Mouse (Mus musculus): ENCODE measurements around the gene Hnrnpl. TPM values are rescaled to one million over a fixed set of nuclear protein-coding genes. Genes with fewer than 3 reads are reported as not detected.

The Hnrnpl gene
- polyA plus RNA-seq, 1 experiment from 2014 or later = 185 TPM

DNA sequence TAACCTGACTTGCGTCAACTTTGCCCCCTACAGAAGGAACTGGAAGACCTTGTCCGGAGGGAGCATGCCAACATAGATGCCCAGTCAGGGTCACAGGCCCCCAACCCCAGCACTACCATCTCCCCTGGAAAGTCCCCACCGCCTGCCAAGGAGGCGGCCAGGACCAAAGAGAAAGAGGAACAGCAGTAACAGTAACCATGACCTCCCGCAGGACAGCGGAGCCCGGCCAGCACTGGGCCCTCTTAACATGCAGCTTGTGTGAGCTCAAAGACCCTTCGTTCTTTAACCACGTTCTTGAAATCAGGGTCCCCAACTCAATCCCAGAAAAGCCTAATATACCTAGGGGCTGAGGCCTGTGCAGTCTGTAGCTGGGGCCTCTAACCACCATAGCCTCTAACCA, 20.5 kb upstream of the Hnrnpl start:
- H3K9me3 ChIP-seq (ENCODE audit: control insufficient read depth, low read length) = no peaks in the 10 kb centered on the region
- no peak overlapping the region for H3K4me3 ChIP-seq (replicated peaks; ENCODE audit: low read length)
- no peak overlapping the region for H3K4me2 ChIP-seq (ENCODE audit: low read length)
- H3K9ac ChIP-seq (replicated peaks; ENCODE audit: low read depth, low read length) = no peak overlapping the region
- H3K36me3 ChIP-seq (ENCODE audit: control insufficient read depth, insufficient read depth) = peaks cover 2% of the 10 kb centered on the region; the same call in 1 of the 2 replicates
- no peaks in the 10 kb centered on the region for H3K4me1 ChIP-seq (replicated peaks; ENCODE audit: control insufficient read depth, insufficient read depth, low read length)
- no peaks in the 10 kb centered on the region for H3K27me3 ChIP-seq (replicated peaks; ENCODE audit: control insufficient read depth, insufficient read depth, low read length)
- ATAC-seq = no peak
- 92% methylated on average over 9 of the region's 9 CpGs for WGBS
- H3K27ac ChIP-seq (ENCODE audit: low read length) = no peak overlapping the region

DNA sequence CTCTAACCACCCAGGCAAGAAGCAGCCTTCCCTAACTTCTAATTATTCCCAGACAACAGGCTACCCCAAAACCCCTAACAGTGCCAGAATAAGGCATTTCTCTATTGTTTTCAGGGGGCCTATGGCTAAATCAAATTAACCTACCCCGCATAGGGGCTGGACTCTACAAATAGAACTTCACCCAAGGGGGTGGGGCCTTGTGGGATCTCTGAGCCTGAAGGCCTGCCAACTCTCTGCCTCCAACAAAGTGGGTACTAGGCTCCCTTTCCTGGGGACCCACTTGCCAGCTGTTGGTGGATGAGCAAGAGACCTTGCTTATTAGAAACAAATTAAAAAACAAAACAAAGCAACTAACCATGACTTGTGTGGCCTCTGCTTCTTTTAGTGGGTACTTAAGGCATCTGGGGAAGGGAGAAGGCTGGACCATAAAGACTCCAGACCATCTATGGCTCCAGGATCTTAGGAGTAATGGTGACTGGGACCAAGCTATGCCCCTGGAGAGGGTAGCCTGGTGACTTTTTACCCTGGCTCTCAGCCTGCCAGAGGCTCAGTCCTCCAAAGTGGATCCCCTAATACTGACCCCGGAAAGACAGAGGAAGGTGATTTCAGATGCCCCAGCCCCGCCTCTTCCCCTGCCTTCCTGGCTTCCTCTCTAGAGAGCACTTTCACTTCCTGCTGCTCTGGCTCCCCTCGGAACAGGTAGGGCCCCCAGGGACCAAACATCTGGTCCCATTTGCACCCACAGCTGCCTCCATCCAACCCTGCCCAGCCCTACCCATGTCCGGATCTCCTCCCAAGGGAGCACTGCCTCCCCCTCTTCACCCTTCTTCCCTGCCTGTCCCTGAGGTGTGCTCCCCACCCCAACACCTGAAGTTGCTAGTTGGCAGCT, 19.8 kb upstream of the Hnrnpl start, which contains the start of gene Rinl:
Gene Rinl, plus strand, starts transcription at position 663 of the 889 bp plus-strand sequence.
- Histone ChIP-seq H3K9me3 (ENCODE audit: control insufficient read depth, low read length) (no peaks in the 10 kb centered on the region), H3K27ac (ENCODE audit: low read length) (no peak within 1 kb of the TSS), H3K4me3 (replicated peaks; ENCODE audit: low read length) (no peak within 1 kb of the TSS), H3K36me3 (ENCODE audit: control insufficient read depth, insufficient read depth) (peaks cover 2% of the 10 kb centered on the region; the same call in 1 of the 2 replicates), H3K4me1 (replicated peaks; ENCODE audit: control insufficient read depth, insufficient read depth, low read length) (no peaks in the 10 kb centered on the region), H3K9ac (replicated peaks; ENCODE audit: low read depth, low read length) (no peak within 1 kb of the TSS), H3K4me2 (ENCODE audit: low read length) (no peak within 1 kb of the TSS), H3K27me3 (replicated peaks; ENCODE audit: control insufficient read depth, insufficient read depth, low read length) (no peaks in the 10 kb centered on the region)
- no peak for ATAC-seq
- WGBS = 83% methylated on average over 4 of the region's 5 CpGs

DNA sequence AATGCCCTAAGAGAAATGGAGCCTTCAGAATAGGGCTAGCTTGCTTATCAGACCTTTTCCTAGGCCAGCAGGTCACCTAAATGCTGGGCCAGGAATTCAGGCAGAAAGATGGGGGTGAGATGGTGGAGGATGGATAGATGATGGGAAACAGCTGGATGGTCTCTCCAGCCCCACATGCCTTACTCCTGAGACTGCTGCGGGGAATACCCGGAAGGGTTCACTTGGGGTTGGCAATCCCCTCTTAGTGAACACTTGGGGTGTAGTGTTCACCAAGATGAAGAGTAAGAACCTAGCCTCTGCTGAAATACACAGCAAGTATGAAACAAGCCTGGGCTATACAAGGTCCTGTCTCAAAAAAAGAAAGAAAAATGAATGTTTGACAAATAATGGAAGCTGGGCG, 19.1 kb upstream of the Hnrnpl start:
- Histone ChIP-seq H3K4me2 (ENCODE audit: low read length) (no peak overlapping the region), H3K9me3 (ENCODE audit: control insufficient read depth, low read length) (no peaks in the 10 kb centered on the region), H3K9ac (replicated peaks; ENCODE audit: low read depth, low read length) (no peak overlapping the region), H3K27ac (ENCODE audit: low read length) (no peak overlapping the region), H3K4me1 (replicated peaks; ENCODE audit: control insufficient read depth, insufficient read depth, low read length) (no peaks in the 10 kb centered on the region), H3K27me3 (replicated peaks; ENCODE audit: control insufficient read depth, insufficient read depth, low read length) (no peaks in the 10 kb centered on the region), H3K4me3 (replicated peaks; ENCODE audit: low read length) (no peak overlapping the region), H3K36me3 (ENCODE audit: control insufficient read depth, insufficient read depth) (peaks cover 2% of the 10 kb centered on the region; the same call in 1 of the 2 replicates)
- ATAC-seq = no peak
- WGBS = 89% methylated on average over 3 of the region's 3 CpGs

DNA sequence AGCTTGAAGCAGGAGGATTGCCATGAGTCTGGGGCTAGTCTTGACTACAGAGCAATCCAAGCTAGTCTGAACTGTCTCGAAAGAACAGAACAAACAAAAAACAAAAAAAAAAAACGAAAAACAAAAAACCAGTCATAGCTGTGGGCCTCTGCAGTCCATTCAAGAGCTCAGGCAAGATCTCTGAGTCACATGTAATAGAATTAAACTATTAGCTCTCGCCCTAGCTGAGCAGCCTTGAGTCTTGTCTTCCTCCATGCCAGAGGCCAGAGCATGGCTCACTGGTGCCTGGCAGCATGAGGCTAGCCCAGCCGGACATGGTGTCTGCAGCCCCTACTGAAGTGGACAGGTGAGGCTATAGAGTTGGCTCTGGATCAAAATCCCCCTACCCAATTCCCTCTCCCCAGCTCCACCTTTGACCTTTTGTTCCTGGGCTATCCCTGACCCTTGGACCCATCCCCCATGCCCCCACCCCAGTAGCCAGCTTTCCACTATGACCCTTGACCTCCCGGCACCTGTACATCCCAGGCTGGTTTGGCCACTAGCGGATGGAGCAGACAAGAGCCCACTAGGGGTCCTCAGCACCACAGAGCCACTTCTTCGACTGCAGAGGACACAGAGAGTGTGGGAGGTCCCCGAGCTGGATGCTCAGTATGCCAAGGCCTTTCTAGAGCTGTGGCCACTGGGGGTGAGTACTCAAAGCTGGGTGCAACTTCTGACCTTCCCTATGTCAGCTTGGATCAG, 18.1 kb upstream of the Hnrnpl start:
- Histone ChIP-seq H3K27me3 (replicated peaks; ENCODE audit: control insufficient read depth, insufficient read depth, low read length) (no peaks in the 10 kb centered on the region), H3K27ac (ENCODE audit: low read length) (no peak overlapping the region), H3K9me3 (ENCODE audit: control insufficient read depth, low read length) (no peaks in the 10 kb centered on the region), H3K9ac (replicated peaks; ENCODE audit: low read depth, low read length) (no peak overlapping the region), H3K4me3 (replicated peaks; ENCODE audit: low read length) (no peak overlapping the region), H3K4me2 (ENCODE audit: low read length) (no peak overlapping the region), H3K36me3 (ENCODE audit: control insufficient read depth, insufficient read depth) (peaks cover 2% of the 10 kb centered on the region; the same call in 1 of the 2 replicates), H3K4me1 (replicated peaks; ENCODE audit: control insufficient read depth, insufficient read depth, low read length) (no peaks in the 10 kb centered on the region)
- ATAC-seq = no peak
- WGBS = 48% methylated on average over 8 of the region's 8 CpGs

DNA sequence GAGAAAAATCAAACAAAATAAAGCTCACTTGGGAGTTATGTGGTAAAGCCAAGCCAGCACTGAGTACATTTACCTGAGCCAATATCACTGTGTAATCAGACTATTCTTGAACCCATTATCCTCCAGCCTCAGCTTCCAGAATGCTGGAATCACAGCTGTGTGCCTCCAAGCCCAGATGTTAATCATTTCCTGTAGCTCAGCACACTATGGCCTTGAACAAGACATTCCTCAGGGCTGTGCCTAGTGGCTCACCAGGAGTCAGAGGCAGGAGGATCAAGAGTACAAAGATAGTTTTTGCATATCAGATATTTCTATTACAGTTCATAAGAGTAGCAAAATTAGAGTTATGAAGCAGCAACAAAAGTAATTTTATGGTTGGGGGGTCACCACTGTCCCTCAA, 16.6 kb upstream of the Hnrnpl start:
- H3K36me3 ChIP-seq (ENCODE audit: control insufficient read depth, insufficient read depth) = no peaks in the 10 kb centered on the region
- H3K27ac ChIP-seq (ENCODE audit: low read length) = no peak overlapping the region
- ATAC-seq = no peak
- no peak overlapping the region for H3K4me2 ChIP-seq (ENCODE audit: low read length)
- H3K9me3 ChIP-seq (ENCODE audit: control insufficient read depth, low read length) = no peaks in the 10 kb centered on the region
- no peak overlapping the region for H3K9ac ChIP-seq (replicated peaks; ENCODE audit: low read depth, low read length)
- H3K27me3 ChIP-seq (replicated peaks; ENCODE audit: control insufficient read depth, insufficient read depth, low read length) = no peaks in the 10 kb centered on the region
- peaks cover 3% of the 10 kb centered on the region for H3K4me1 ChIP-seq (replicated peaks; ENCODE audit: control insufficient read depth, insufficient read depth, low read length)
- H3K4me3 ChIP-seq (replicated peaks; ENCODE audit: low read length) = no peak overlapping the region

DNA sequence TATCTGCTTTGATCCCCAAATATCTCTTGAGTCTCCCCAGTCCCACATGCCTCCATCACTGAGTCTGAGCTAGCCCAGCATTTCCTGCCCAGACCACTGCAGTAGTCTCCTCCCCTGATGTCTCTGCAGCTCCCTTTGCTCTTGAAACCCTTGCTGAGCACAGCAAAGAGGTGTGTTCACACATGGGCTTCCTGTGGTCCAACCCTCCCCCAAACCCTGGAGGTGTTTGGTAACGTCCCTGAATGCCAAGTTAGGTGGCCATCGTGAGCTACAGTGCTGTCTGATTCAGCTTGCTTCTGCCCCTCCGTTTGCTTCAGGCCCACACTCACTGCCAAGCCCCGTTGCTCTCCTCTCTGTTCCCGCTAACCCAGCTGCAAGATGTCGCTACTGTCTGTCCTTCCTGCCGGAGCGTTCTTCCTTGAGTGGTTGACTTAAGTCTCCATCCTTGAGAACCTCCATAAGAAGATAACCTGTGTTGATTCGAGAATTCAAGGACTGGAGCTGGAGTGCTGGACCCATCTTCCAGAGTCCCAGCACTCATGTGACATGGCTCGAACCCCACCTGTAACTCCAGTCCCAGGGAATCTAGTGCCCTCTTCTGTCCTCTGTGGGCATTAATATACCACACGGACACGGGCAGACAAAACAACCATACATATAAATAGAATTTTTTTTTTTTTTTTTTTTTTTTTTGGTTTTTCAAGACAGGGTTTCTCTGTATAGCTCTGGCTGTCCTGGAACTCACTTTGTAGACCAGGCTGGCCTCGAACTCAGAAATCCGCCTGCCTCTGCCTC, 15.8 kb upstream of the Hnrnpl start:
- WGBS = 83% methylated on average over 13 of the region's 14 CpGs
- no peak overlapping the region for H3K27ac ChIP-seq (ENCODE audit: low read length)
- no peaks in the 10 kb centered on the region for H3K9me3 ChIP-seq (ENCODE audit: control insufficient read depth, low read length)
- peaks cover 6% of the 10 kb centered on the region for H3K4me1 ChIP-seq (replicated peaks; ENCODE audit: control insufficient read depth, insufficient read depth, low read length)
- H3K4me2 ChIP-seq (ENCODE audit: low read length) = no peak overlapping the region
- ATAC-seq = no peak
- H3K9ac ChIP-seq (replicated peaks; ENCODE audit: low read depth, low read length) = no peak overlapping the region
- no peak overlapping the region for H3K4me3 ChIP-seq (replicated peaks; ENCODE audit: low read length)
- no peaks in the 10 kb centered on the region for H3K27me3 ChIP-seq (replicated peaks; ENCODE audit: control insufficient read depth, insufficient read depth, low read length)
- H3K36me3 ChIP-seq (ENCODE audit: control insufficient read depth, insufficient read depth) = no peaks in the 10 kb centered on the region

DNA sequence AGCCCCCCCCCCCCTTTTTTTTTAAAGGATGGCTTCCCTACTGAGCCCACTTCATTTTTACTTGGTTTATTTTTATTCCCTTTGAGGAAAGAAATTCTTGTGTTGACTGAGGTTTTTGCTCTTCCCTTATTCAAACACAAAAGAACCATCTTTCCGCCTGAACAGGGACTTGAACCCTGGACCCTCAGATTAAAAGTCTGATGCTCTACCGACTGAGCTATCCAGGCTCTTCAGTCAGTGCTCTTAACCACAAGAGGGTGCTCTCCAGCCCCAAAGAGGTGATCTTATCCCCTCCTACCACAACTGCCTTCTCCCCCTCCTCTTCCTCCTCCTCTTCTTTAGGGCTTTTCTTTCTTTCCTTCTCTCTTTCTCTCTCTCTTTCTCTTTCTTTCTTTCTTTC, 14.5 kb upstream of the Hnrnpl start:
- no peaks in the 10 kb centered on the region for H3K27me3 ChIP-seq (replicated peaks; ENCODE audit: control insufficient read depth, insufficient read depth, low read length)
- no peak overlapping the region for H3K9ac ChIP-seq (replicated peaks; ENCODE audit: low read depth, low read length)
- no peak overlapping the region for H3K27ac ChIP-seq (ENCODE audit: low read length)
- H3K4me3 ChIP-seq (replicated peaks; ENCODE audit: low read length) = no peak overlapping the region
- no peaks in the 10 kb centered on the region for H3K9me3 ChIP-seq (ENCODE audit: control insufficient read depth, low read length)
- WGBS = 51% methylated on average over 2 of the region's 2 CpGs
- H3K36me3 ChIP-seq (ENCODE audit: control insufficient read depth, insufficient read depth) = no peaks in the 10 kb centered on the region
- no peak overlapping the region for H3K4me2 ChIP-seq (ENCODE audit: low read length)
- no peak for ATAC-seq
- peaks cover 6% of the 10 kb centered on the region for H3K4me1 ChIP-seq (replicated peaks; ENCODE audit: control insufficient read depth, insufficient read depth, low read length)

DNA sequence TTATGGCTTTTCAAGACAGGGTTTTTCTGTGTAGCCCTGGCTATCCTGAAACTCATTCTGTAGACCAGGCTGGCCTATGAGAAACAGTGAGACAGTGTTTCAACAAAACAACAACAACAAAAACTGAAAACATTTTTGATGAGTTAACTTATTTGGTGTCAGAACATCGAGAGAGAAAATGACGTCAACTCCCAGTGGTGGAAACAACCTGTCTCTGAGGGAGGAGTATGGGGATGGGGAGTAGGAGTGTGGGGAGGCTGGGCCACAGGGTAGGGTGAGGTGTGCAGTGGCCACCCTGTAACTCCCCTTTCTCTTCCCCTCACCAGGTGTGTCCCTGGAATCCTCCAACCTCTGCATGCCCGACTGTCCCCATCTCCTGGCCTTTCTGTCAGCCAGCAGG, 13.8 kb upstream of the Hnrnpl start:
- no peak for ATAC-seq
- Histone ChIP-seq H3K27me3 (replicated peaks; ENCODE audit: control insufficient read depth, insufficient read depth, low read length) (no peaks in the 10 kb centered on the region), H3K4me1 (replicated peaks; ENCODE audit: control insufficient read depth, insufficient read depth, low read length) (peaks cover 6% of the 10 kb centered on the region), H3K4me2 (ENCODE audit: low read length) (no peak overlapping the region), H3K27ac (ENCODE audit: low read length) (no peak overlapping the region), H3K36me3 (ENCODE audit: control insufficient read depth, insufficient read depth) (no peaks in the 10 kb centered on the region), H3K4me3 (replicated peaks; ENCODE audit: low read length) (no peak overlapping the region), H3K9me3 (ENCODE audit: control insufficient read depth, low read length) (no peaks in the 10 kb centered on the region), H3K9ac (replicated peaks; ENCODE audit: low read depth, low read length) (no peak overlapping the region)
- 82% methylated on average over 3 of the region's 3 CpGs for WGBS

DNA sequence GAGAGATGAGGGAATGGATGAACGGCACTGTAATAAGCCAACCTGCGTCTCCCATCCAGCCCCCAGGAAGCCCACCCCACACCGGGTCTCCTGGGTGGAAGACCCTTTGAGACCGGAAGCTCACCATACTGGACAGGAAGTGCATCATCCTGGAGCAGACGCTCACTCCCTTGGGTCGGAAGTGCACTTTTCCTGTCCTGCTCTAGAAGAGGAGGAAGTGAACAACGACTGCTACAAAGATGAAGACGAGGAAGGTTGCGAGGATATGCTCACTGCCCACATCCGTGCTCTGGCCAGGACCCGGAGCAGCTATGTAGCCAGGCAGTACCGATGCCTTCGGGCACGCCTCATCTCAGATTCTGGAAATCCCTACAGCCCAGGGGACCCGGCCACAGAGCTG, 12.5 kb upstream of the Hnrnpl start:
- peaks cover 6% of the 10 kb centered on the region for H3K4me1 ChIP-seq (replicated peaks; ENCODE audit: control insufficient read depth, insufficient read depth, low read length)
- no peaks in the 10 kb centered on the region for H3K36me3 ChIP-seq (ENCODE audit: control insufficient read depth, insufficient read depth)
- H3K27ac ChIP-seq (ENCODE audit: low read length) = no peak overlapping the region; the same call in 1 of the 2 replicates
- H3K9me3 ChIP-seq (ENCODE audit: control insufficient read depth, low read length) = no peaks in the 10 kb centered on the region
- 83% methylated on average over 15 of the region's 15 CpGs for WGBS
- no peak overlapping the region for H3K4me2 ChIP-seq (ENCODE audit: low read length)
- no peak overlapping the region for H3K9ac ChIP-seq (replicated peaks; ENCODE audit: low read depth, low read length)
- H3K4me3 ChIP-seq (replicated peaks; ENCODE audit: low read length) = no peak overlapping the region
- no peaks in the 10 kb centered on the region for H3K27me3 ChIP-seq (replicated peaks; ENCODE audit: control insufficient read depth, insufficient read depth, low read length)
- no peak for ATAC-seq

All from forebrain, embryonic 16.5 days (tissue).